Mouse (Mus musculus) E14TG2a.4 (cell line): ENCODE data around the gene Mms22l.

ENCODE experiments used
- CTCF ChIP-seq: conservative IDR thresholded peaks from 2 replicates; pipeline ENCODE4 v1.5.1; 2014; ENCODE audit warnings: low read length
- POU5F1 ChIP-seq: IDR thresholded peaks from 2 replicates; pipeline ENCODE4 v1.6.1; 2014; ENCODE audit warnings: low read length, borderline replicate concordance

DNA sequence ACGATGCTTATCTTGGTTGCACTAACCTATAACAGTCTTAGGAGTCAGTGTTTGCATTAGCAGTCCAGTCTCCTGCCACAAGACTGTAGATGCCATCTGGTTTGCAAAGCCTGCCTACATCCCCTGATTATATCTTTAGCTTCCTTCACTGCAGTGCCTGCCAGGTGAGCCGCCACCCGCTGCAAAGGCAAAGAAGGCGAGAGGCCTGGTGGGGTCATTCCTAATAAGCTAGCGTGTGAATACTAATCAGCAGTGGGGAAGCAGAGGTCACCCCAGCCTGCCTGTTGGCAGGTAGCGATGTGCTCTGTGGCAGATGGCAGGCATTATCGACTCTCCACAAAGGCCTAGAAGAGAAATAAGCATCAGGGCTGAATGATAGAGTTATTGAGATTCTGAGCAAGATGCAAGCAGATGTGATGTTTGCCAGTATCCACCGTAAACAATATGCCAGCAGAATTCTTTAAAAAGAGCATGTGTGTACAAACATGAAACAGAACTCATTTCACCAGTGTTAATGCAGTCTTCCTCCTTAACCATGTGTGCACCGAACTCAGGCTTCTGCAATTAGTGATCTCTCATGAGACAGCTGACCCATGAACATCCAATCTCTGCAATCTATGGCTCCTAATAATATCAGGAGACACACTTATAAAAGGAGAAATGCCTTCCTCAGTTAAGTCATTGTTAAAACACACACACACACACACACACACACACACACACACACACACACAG lies 135.1 kb downstream of the Mms22l start:
- TF ChIP-seq CTCF (no peak), POU5F1 (no peak)
